Mouse (Mus musculus) E14TG2a.4 (cell line): ENCODE measurements around the gene Efna5.

Source experiments
- CTCF ChIP-seq: conservative IDR thresholded peaks from 2 replicates; pipeline ENCODE4 v1.5.1; 2014; ENCODE audit warnings: low read length
- NANOG ChIP-seq: IDR thresholded peaks from 2 replicates; pipeline ENCODE4 v1.6.1; 2014; ENCODE audit warnings: borderline replicate concordance, low read length, mixed read lengths
- POU5F1 ChIP-seq: IDR thresholded peaks from 2 replicates; pipeline ENCODE4 v1.6.1; 2014; ENCODE audit warnings: low read length, borderline replicate concordance

DNA sequence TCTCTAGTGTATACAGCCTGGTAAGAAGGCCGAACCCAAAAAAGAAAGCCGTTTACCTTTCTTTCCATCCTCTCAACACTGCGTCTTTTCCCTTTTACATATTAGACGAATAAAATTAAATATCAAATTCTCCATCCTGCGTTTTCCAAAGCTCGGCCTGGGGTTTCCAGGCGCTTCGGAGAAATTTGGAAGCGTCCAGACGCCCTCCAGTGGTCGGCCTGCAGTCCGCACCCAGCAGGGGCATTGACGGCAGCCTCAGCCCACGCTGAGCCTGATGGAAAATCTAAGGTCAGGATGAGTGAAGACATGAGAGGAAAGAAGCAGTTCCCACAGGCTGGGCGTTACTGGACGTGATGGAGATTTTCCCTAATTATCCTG lies 3.0 kb upstream of the Efna5 start:
- TF ChIP-seq CTCF, result peak; percentile 54
- TF ChIP-seq NANOG, result no peak
- no peak for TF ChIP-seq POU5F1
